Mouse (Mus musculus) bone marrow macrophage, adult 2 months (primary cell): ENCODE measurements at regions not wholly inside any gene's neighbourhood (a gene's known extent, or its start where the extent isn't known, plus 50 kb on each side); places are given as distances from the start of the nearest gene placed in this dataset.

Source experiments
- CTCF ChIP-seq: IDR thresholded peaks from 2 replicates; pipeline ENCODE4 v1.5.1; 2012; ENCODE audit warnings: low read depth, mild to moderate bottlenecking, low read length, moderate library complexity
- POLR2A ChIP-seq: IDR thresholded peaks from 2 replicates; pipeline ENCODE4 v1.6.1; 2012; ENCODE audit warnings: mild to moderate bottlenecking, low read depth, low read length, borderline replicate concordance

DNA sequence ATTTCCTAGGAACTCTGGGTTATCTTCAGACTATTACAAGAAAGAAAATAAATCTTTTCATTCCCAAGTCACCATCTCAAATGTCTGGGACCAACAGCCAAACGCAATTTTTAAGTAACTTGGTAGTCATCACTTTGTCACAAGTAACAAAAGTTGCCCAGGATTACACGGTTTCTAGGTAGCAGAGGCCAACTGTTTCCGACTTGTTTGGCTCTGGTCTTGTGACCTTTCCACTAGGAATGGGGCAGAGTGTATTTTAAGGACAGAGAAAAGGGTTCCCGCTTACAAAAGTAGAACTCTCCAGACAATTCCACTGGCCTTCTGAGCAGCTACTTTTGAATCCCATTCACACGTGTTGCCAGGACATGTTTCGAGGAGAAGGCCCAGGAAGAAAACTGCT, 129.1 kb downstream of the Dhx15 start:
- no peak for TF ChIP-seq CTCF
- no peak for TF ChIP-seq POLR2A
